Mouse (Mus musculus): ENCODE measurements around the gene Nkg7. TPM values are rescaled to one million over a fixed set of nuclear protein-coding genes. Genes with fewer than 3 reads are reported as not detected.

The Nkg7 gene
- polyA plus RNA-seq, 1 experiment = 0.25 TPM

DNA sequence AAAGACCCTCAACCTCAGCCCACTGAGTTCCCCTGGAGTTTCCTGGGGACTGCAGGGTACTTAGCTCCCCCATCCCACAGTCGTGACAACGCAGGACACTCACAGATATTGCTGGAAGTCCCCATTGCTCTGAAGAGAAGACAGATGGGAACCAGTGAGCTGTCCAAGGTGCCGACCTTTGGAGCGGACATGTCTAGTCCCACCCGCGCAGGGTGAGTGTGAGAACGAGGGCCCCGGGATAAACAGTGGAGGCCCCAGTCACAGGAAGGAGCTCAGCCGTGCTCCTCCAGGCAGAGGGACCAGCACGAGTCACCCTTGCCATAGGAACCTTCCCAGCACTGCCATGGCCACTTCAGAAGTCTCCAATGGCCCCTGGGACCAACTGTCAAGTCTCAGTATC, 46.4 kb downstream of the Nkg7 start:
- no peak for TF ChIP-seq CTCF (IDR thresholded peaks at IDR 0.05; ENCODE audit: borderline replicate concordance, insufficient read depth, low read depth, low read length)
- TF ChIP-seq POLR2A (IDR thresholded peaks at IDR 0.05; ENCODE audit: borderline replicate concordance, insufficient read depth, low read length) = no peak
- no peak overlapping the region; the same call in 1 of the 2 replicates for H3K27ac ChIP-seq (ENCODE audit: insufficient read depth, low read length)
- DNase-seq = no peak
- no peaks in the 10 kb centered on the region for H3K27me3 ChIP-seq (ENCODE audit: control insufficient read depth, insufficient read depth, low read length)
- peaks cover 33% of the 10 kb centered on the region for H3K4me1 ChIP-seq (ENCODE audit: control insufficient read depth, insufficient read depth, low read length)
- no peak overlapping the region for H3K4me3 ChIP-seq (replicated peaks; ENCODE audit: insufficient read depth, low read depth, low read length)
- WGBS = 30% methylated on average over 10 of the region's 10 CpGs

Other genes with a start within 250 kb of the Nkg7 start
- 17.1 and 19.5 TPM in 2 replicates for gene Zfp715, start 123.8 kb upstream of the Nkg7 start, polyA plus RNA-seq (2012; rRNA removed)
- 0.14 and 0.31 TPM in 2 replicates for gene Siglecf, start 85.7 kb upstream of the Nkg7 start, polyA plus RNA-seq (2012; rRNA removed)
- 0.19 and 0.52 TPM in 2 replicates for gene Siglecg, start 28.9 kb upstream of the Nkg7 start, polyA plus RNA-seq (2012; rRNA removed)
- gene Lim2, start 9.4 kb upstream of the Nkg7 start, polyA plus RNA-seq (2012; rRNA removed) = not detected in 2 replicates
- gene Cldnd2, start 3.7 kb downstream of the Nkg7 start, polyA plus RNA-seq (2012; rRNA removed) = not detected in 2 replicates
- gene Etfb, start 7.0 kb downstream of the Nkg7 start, polyA plus RNA-seq (2012; rRNA removed) = 102 and 105 TPM in 2 replicates
- 0.14 and 0.88 TPM in 2 replicates for gene Gm45233, start 7.1 kb downstream of the Nkg7 start, polyA plus RNA-seq (2012; rRNA removed)
- 1.9 and 2.4 TPM in 2 replicates for gene Vsig10l, start 26.1 kb downstream of the Nkg7 start, polyA plus RNA-seq (2012; rRNA removed)
- gene Iglon5, start 53.0 kb downstream of the Nkg7 start, polyA plus RNA-seq (2012; rRNA removed) = 79.6 and 82.4 TPM in 2 replicates
- gene 4931406B18Rik, start 68.9 kb downstream of the Nkg7 start, polyA plus RNA-seq (2012; rRNA removed) = not detected in 2 replicates
- 1.9 and 2.4 TPM in 2 replicates for gene Cd33, start 107.4 kb downstream of the Nkg7 start, polyA plus RNA-seq (2012; rRNA removed)
- gene Zfp658, start 125.2 kb downstream of the Nkg7 start, polyA plus RNA-seq (2012; rRNA removed) = 10.3 and 10.9 TPM in 2 replicates
- gene Zfp719, start 142.5 kb downstream of the Nkg7 start, polyA plus RNA-seq (2012; rRNA removed) = 11.6 and 13.2 TPM in 2 replicates
- gene Zfp819, start 170.1 kb downstream of the Nkg7 start, polyA plus RNA-seq (2012; rRNA removed) = 0.05 and 0.10 TPM in 2 replicates
- 0.13 TPM in 1 of 2 replicates, not detected in the other for gene Ceacam18, start 197.6 kb downstream of the Nkg7 start, polyA plus RNA-seq (2012; rRNA removed)
- gene Siglece, start 223.1 kb downstream of the Nkg7 start, polyA plus RNA-seq (2012; rRNA removed) = 0.44 and 0.54 TPM in 2 replicates
- 9.2 and 10.0 TPM in 2 replicates for gene Ctu1, start 234.9 kb downstream of the Nkg7 start, polyA plus RNA-seq (2012; rRNA removed)

All from cerebellum, adult 2 months (tissue).